Mouse (Mus musculus): ENCODE results near the gene Tmem44. TPM values are rescaled to one million over a fixed set of nuclear protein-coding genes. Genes with fewer than 3 reads are reported as not detected.

Tmem44 gene
- polyA plus RNA-seq, 1 experiment, result 1.1 TPM

DNA sequence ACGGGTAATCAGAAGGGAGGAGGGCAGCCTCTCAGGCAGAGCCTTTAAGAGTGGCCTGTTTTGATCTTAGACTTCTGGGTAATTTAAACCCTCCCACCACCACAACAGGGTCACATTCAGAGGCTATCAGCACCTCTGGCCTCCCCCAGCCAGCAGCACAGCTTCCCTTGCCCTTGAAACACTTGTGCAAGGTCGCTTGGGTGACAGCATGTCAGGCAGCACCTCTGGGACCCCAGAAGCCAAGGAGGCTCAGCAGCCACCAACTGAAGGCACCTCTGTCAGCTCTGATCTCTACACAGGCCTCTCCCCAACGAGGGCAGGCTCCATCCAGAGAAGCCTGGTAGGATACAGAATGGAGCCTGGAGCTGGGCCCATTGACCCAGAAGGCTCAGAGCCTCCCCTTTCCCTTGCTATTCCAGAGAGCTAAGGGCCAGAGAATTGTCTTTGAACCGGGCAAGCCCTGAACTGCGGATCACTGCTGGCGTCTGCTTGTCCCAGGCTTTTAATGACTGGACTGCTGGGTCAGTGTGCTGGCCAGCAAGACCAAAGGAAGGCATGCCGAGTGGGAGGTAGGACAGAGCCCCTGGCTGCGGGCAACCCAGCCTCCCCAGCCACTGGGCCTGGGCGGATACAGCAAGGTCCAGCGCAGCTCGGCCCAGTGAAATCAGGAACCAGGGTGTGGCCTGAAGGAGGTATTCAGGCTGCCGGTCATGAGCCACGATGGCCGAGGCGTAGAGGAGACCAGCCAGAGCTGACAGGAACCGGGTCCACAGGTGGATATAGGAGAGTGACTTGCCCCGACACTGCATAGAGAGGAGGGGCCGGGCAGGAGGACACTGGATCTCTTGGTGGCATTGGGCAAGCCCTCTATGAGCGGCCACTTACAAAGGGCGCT, 10.3 kb downstream of the Tmem44 start:
- TF ChIP-seq CEBPB (IDR thresholded peaks at IDR 0.05; ENCODE audit: low read depth), result no peak
- TF ChIP-seq FOSL1 (IDR thresholded peaks at IDR 0.05; ENCODE audit: insufficient read depth, low read length, poor library complexity, severe bottlenecking), result no peak
- no peak for TF ChIP-seq USF1 (IDR thresholded peaks at IDR 0.05; ENCODE audit: low read depth)
- no peak for TF ChIP-seq MYOG (IDR thresholded peaks at IDR 0.05; ENCODE audit: control insufficient read depth, extremely low read depth, insufficient read length)
- TF ChIP-seq MYOD1 (IDR thresholded peaks at IDR 0.05; ENCODE audit: control insufficient read depth, insufficient read length, low read depth), result no peak
- TF ChIP-seq MAX (IDR thresholded peaks at IDR 0.05), result no peak
- TF ChIP-seq CTCF (IDR thresholded peaks at IDR 0.05; ENCODE audit: control insufficient read depth, insufficient read depth, insufficient read length), result no peak
- Histone ChIP-seq H3ac (ENCODE audit: control insufficient read depth, insufficient read length, low read depth) (no peak overlapping the region), H3K79me3 (ENCODE audit: low read depth) (no peaks in the 10 kb centered on the region), H3K4me3 (ENCODE audit: insufficient read depth, poor library complexity, severe bottlenecking) (no peak overlapping the region), H3K27me3 (ENCODE audit: control insufficient read depth, insufficient read depth, insufficient read length) (no peaks in the 10 kb centered on the region), H3K36me3 (ENCODE audit: control insufficient read depth, insufficient read depth) (no peaks in the 10 kb centered on the region), H3K79me2 (ENCODE audit: control insufficient read depth, insufficient read depth) (no peaks in the 10 kb centered on the region)

DNA sequence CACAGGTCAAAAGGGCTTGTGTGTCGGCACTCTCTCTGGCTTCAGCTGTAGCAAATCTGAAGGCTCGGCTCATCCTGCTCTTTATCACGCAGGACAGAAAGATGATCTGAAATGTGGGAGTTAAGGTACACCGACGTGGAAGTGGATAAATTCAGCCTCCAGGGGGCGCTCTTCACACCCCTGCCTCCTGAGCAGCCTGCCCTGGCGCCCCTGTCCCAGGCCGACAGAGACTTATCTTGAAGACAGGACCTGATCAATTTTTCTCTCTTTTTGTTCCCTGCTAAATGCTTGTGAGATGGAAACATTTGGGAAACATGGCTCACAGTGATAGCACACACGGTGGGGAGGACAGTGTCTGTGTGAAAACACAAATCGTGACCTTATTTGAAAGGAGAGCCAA, 11.2 kb downstream of the Tmem44 start:
- Histone ChIP-seq H3K4me3 (ENCODE audit: insufficient read depth, poor library complexity, severe bottlenecking) (no peak overlapping the region), H3ac (ENCODE audit: control insufficient read depth, insufficient read length, low read depth) (no peak overlapping the region), H3K36me3 (ENCODE audit: control insufficient read depth, insufficient read depth) (no peaks in the 10 kb centered on the region), H3K79me2 (ENCODE audit: control insufficient read depth, insufficient read depth) (no peaks in the 10 kb centered on the region), H3K27me3 (ENCODE audit: control insufficient read depth, insufficient read depth, insufficient read length) (no peaks in the 10 kb centered on the region), H3K79me3 (ENCODE audit: low read depth) (no peaks in the 10 kb centered on the region)
- TF ChIP-seq CTCF (IDR thresholded peaks at IDR 0.05; ENCODE audit: control insufficient read depth, insufficient read depth, insufficient read length) (peak; percentile 58), MYOD1 (IDR thresholded peaks at IDR 0.05; ENCODE audit: control insufficient read depth, insufficient read length, low read depth) (no peak), USF1 (IDR thresholded peaks at IDR 0.05; ENCODE audit: low read depth) (no peak), MYOG (IDR thresholded peaks at IDR 0.05; ENCODE audit: control insufficient read depth, extremely low read depth, insufficient read length) (no peak), MAX (IDR thresholded peaks at IDR 0.05) (no peak), CEBPB (IDR thresholded peaks at IDR 0.05; ENCODE audit: low read depth) (no peak), FOSL1 (IDR thresholded peaks at IDR 0.05; ENCODE audit: insufficient read depth, low read length, poor library complexity, severe bottlenecking) (no peak)

DNA sequence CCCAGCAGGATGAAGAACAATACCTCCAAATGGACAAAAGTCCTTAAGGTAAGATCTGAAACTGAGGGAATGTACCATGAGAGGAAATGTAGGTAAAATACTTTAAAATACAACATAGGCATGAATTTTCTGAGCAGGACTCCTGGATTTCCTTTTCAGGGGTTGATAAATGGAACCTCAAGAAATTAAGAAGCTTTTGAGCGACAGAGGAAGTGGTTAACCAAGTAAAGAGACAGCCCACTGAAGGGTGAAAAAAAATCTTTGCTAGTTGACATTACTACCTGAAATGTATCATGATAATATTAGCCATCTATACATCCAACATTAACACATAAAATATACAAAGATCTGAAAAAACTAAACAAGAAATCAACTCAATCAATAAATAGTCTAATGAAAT, 15.6 kb downstream of the Tmem44 start:
- Histone ChIP-seq H3K79me3 (ENCODE audit: low read depth) (no peaks in the 10 kb centered on the region), H3K4me3 (ENCODE audit: insufficient read depth, poor library complexity, severe bottlenecking) (no peak overlapping the region), H3ac (ENCODE audit: control insufficient read depth, insufficient read length, low read depth) (no peak overlapping the region), H3K79me2 (ENCODE audit: control insufficient read depth, insufficient read depth) (no peaks in the 10 kb centered on the region), H3K27me3 (ENCODE audit: control insufficient read depth, insufficient read depth, insufficient read length) (no peaks in the 10 kb centered on the region), H3K36me3 (ENCODE audit: control insufficient read depth, insufficient read depth) (no peaks in the 10 kb centered on the region)
- no peak for TF ChIP-seq CTCF (IDR thresholded peaks at IDR 0.05; ENCODE audit: control insufficient read depth, insufficient read depth, insufficient read length)
- TF ChIP-seq FOSL1 (IDR thresholded peaks at IDR 0.05; ENCODE audit: insufficient read depth, low read length, poor library complexity, severe bottlenecking), result no peak
- TF ChIP-seq MYOG (IDR thresholded peaks at IDR 0.05; ENCODE audit: control insufficient read depth, extremely low read depth, insufficient read length), result no peak
- TF ChIP-seq MAX (IDR thresholded peaks at IDR 0.05), result no peak
- no peak for TF ChIP-seq MYOD1 (IDR thresholded peaks at IDR 0.05; ENCODE audit: control insufficient read depth, insufficient read length, low read depth)
- no peak for TF ChIP-seq USF1 (IDR thresholded peaks at IDR 0.05; ENCODE audit: low read depth)
- no peak for TF ChIP-seq CEBPB (IDR thresholded peaks at IDR 0.05; ENCODE audit: low read depth)

DNA sequence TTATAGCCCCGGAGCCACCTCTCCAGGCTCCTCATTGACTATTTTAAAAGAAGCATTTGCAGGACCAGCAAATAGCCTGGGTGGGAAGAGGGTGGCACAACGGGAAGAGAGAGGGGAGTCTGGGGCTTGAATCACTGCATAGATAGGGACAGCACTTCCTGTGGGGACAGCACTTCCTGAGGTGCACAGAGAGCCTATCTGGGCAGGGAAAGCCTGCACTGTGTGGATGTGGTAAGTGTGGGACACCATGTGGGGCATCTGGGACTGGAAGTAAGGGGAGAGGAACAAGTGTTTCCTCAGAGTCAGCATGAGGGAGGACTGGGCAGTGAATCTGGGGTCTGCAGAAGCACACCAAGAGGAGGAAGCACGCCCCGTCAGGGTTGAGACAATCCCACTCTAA, 17.1 kb downstream of the Tmem44 start:
- Histone ChIP-seq H3K79me3 (ENCODE audit: low read depth) (no peaks in the 10 kb centered on the region), H3K36me3 (ENCODE audit: control insufficient read depth, insufficient read depth) (no peaks in the 10 kb centered on the region), H3ac (ENCODE audit: control insufficient read depth, insufficient read length, low read depth) (no peak overlapping the region), H3K27me3 (ENCODE audit: control insufficient read depth, insufficient read depth, insufficient read length) (no peaks in the 10 kb centered on the region), H3K79me2 (ENCODE audit: control insufficient read depth, insufficient read depth) (no peaks in the 10 kb centered on the region), H3K4me3 (ENCODE audit: insufficient read depth, poor library complexity, severe bottlenecking) (no peak overlapping the region)
- TF ChIP-seq CTCF (IDR thresholded peaks at IDR 0.05; ENCODE audit: control insufficient read depth, insufficient read depth, insufficient read length) (no peak), CEBPB (IDR thresholded peaks at IDR 0.05; ENCODE audit: low read depth) (no peak), FOSL1 (IDR thresholded peaks at IDR 0.05; ENCODE audit: insufficient read depth, low read length, poor library complexity, severe bottlenecking) (no peak), MYOD1 (IDR thresholded peaks at IDR 0.05; ENCODE audit: control insufficient read depth, insufficient read length, low read depth) (no peak), MAX (IDR thresholded peaks at IDR 0.05) (no peak), USF1 (IDR thresholded peaks at IDR 0.05; ENCODE audit: low read depth) (no peak), MYOG (IDR thresholded peaks at IDR 0.05; ENCODE audit: control insufficient read depth, extremely low read depth, insufficient read length) (no peak)

DNA sequence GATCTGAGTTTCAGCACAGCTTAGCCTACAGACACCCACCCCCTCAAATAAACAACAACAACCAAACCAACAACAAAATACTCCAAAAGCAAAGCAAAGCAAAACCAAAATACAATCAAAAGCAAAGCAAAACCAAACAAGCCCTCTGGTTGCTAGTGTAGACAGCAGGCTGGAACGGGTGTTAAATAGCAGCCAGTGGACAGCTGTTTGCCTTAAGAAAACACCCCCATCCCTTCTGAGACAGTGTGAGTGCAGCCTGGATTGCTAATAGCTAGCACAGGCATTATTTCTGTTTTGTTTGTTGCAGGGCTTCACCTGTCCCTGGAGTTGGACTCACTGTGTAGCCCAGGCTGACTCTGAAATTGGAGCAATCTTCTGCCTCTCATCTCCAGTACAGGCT, 17.7 kb downstream of the Tmem44 start:
- Histone ChIP-seq H3K36me3 (ENCODE audit: control insufficient read depth, insufficient read depth) (no peaks in the 10 kb centered on the region), H3K79me3 (ENCODE audit: low read depth) (no peaks in the 10 kb centered on the region)
- TF ChIP-seq MAX (IDR thresholded peaks at IDR 0.05) (no peak), CEBPB (IDR thresholded peaks at IDR 0.05; ENCODE audit: low read depth) (no peak), MYOG (IDR thresholded peaks at IDR 0.05; ENCODE audit: control insufficient read depth, extremely low read depth, insufficient read length) (no peak), MYOD1 (IDR thresholded peaks at IDR 0.05; ENCODE audit: control insufficient read depth, insufficient read length, low read depth) (no peak), FOSL1 (IDR thresholded peaks at IDR 0.05; ENCODE audit: insufficient read depth, low read length, poor library complexity, severe bottlenecking) (no peak), CTCF (IDR thresholded peaks at IDR 0.05; ENCODE audit: control insufficient read depth, insufficient read depth, insufficient read length) (no peak), USF1 (IDR thresholded peaks at IDR 0.05; ENCODE audit: low read depth) (no peak)

More for the DNA sequence above, 17.7 kb downstream of the Tmem44 start:
- Histone ChIP-seq H3K27me3 (ENCODE audit: control insufficient read depth, insufficient read depth, insufficient read length) (no peaks in the 10 kb centered on the region), H3K79me2 (ENCODE audit: control insufficient read depth, insufficient read depth) (no peaks in the 10 kb centered on the region), H3ac (ENCODE audit: control insufficient read depth, insufficient read length, low read depth) (no peak overlapping the region), H3K4me3 (ENCODE audit: insufficient read depth, poor library complexity, severe bottlenecking) (no peak overlapping the region)
